Mouse (Mus musculus) kidney, postnatal 10 days (tissue): ENCODE results near the gene Tnfrsf9.
A peak's percentile ranks its signal among the peaks of the same experiment; 100 is the strongest.

Experiments
- DNase-seq: peaks from one replicate; pipeline ENCODE4 v3.0.0; 2021; ENCODE audit warnings: mixed read lengths

Gene Tnfrsf9

DNA sequence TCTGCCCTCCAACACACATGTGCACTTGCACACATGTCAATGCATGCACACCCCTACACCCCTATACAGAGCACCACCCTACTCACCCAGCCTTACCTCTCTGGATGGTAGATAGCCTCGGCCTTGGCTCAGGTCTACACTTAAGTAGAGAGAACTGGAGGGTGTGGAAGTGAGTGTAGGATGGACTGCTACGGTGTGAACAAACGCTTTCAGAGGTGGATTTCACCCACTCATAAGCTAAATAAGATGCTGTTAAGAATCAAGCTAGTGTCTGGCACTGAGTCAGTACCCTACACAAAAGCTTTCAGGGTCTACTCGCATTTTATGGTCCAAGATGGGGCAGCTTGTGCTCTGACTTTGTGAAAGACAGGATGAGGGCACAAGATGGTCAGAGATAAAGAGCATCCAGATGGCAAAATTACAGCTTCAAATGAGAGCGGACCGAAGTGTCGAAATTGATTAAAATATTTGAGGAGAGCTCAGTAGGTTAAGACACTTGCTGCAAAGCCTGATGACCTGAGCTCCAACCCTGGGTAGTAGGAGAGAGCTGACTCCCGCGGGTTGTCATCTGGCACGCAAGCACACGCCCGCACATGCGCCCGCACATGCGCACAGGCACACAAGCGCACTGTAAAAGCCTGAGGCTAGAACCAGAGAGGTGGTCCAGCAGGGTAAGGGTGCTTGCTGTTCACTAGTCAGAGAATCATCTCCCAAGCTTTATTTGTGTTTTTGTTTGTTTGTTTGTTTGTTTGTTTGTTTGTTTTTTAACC is 23.1 kb downstream of the Tnfrsf9 start:
- peak; percentile 43 for DNase-seq

DNA sequence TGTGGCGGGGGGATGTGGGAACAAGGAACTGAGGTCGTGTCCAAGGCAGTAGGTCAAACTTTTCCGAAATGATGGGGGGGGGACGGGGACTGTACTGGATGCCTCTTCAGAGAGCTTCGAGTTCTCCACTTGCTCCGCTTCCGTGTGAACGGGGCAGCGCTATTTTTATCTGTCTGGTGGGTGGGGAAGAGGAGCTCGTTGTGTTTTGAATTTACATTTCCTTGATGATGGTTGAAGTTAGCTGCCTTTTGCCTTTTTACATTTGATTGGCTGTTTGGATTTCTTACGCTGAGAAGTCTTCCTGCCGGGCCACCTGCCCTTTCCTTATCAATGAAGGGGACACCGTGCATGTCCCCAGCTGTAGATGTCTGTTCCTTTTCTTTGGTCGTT is 23.7 kb downstream of the Tnfrsf9 start:
- no peak for DNase-seq

DNA sequence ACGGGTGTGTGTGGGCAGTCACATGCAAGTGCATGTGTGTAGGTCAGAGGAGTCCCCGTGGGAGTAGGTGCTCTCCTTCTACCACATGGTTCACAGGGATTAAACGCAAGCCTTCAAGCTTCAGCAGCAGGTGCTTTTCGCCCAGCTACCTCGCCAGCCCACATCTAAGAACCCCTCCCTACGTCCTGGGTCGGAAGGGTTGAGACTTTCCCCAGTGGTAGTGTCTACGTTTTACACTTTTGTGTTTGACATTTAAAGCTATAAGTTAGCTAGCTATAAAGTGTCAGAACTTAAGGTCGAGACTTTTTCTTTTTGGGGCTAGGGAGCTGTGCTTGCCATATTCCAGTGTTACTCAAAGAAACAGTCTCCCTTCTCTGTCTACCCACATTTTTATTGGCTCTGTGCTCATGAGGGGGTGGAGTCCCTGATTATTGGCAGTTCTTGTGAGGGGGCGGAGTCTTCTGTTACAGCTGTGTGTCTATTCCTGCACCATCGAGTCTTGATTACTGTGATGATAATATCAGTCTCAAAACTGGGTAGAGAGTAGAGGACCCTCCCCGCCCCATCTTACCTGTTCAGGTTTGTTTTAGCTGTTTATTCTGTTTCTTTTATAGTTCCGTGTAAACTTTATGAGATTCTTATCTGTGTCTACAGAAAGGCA is 25.8 kb downstream of the Tnfrsf9 start:
- no peak for DNase-seq

- no peak for DNase-seq
These were observed 30.3 kb downstream of the Tnfrsf9 start for GRCm38 (mm10) chr4:150944707-150945106.

GRCm38 (mm10) chr4:150950972-150951371 is 36.6 kb downstream of the Tnfrsf9 start:
- DNase-seq = no peak

GRCm38 (mm10) chr4:150956369-150957105 is 42.2 kb downstream of the Tnfrsf9 start:
- peak; percentile 20 for DNase-seq

- DNase-seq = no peak
These were observed 42.7 kb downstream of the Tnfrsf9 start for GRCm38 (mm10) chr4:150957106-150957458.

DNA sequence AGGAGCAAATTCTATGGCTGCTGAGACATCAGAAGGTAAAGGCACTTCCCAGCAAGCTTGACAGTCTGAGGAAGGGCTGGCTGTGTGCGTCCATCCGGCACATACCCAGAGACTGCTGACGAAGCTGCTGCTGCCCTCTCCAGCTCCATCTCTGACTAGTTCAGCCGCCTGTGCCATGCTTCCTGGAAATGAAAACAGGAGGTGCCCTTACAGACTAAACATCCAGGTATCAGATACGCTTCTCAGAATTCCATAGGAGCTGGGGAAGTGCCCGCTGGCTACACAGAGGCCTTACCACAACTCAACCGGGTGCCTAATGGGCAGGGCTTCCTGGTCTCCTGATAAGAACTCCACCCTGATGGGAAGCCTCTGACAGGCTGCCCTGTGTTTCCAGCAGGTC is 44.2 kb downstream of the Tnfrsf9 start:
- DNase-seq = peak; percentile 41

GRCm38 (mm10) chr4:150962231-150962630 is 47.9 kb downstream of the Tnfrsf9 start:
- peak; percentile 38 for DNase-seq

DNA sequence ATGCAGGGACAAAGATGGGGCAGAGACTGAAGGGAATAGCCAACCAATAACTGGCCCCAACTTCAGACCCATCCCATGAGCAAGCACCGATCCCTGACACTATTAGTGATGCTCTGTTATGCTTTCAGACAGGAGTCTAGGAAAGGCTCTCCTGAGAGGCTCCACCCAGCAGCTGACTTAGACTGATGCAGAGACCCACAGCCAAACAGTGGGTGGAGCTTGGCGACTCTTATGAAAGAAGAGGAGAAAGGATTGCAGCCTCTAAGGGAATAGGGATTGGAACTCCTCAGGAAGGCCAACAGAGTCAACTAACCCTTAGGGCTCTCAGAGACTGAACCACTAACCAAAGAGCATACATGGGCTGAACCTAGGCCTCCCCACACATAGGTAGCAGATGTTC is 49.3 kb downstream of the Tnfrsf9 start:
- DNase-seq = peak; percentile 10

DNA sequence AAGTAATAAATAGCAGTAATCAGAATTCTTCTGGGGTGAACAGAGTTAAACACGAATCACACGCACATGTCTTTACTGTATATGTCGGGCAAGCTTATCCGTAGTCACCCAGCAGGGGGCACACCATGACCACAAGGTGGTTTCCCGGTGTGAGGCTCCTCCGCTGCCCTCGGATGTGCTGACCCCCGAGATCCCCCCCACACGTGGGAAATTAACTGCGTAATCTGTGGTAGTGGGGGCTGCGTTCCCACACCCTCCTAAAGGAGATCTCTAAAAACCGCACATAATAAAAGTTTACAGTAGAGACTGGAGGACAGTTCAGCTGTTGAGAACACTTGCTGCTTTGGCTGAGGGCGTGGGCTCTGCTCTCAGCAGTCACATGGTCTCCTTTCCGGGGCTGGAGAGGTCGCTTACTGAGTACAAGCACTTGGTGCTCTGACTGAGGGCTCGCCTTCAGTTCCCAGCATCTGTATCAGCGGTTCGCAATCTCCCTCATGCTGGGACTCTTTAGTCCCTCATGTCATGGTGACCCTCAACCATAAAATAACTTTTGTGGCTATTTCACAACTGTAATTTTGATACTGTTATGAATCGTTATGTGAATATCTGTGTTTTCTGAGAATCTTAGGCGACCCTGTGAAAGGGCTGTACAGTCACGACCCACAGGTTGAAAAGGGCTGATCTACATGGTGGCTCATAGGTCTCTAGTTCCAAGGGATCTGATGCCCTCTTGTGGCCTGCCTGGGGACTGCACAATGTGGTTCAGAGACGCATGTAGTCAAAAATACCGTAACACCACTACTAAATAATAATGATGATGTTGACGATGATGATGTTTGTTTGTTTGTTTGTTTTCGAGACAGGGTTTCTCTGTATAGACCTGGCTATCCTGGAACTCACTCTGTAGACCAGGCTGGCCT is 50.5 kb downstream of the Tnfrsf9 start:
- DNase-seq = peak; percentile 94

DNA sequence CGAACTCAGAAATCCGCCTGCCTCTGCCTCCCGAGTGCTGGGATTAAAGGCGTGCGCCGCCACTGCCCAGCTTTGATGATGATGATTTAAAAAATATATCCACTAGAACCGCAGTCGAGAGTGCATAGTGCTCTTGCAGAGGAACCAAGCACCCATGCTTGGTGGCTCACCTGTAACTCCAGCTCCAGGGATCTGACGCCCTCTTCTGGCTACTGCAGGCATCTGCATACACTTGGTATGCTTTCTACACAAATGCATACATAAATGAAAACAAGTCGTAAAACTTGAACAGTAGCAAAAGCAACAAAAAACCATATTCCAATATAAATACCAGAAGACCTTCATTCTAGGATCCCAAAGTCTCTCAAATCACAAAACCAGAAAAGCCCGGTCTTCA is 51.2 kb downstream of the Tnfrsf9 start:
- no peak for DNase-seq

GRCm38 (mm10) chr4:150966556-150966955 is 52.2 kb downstream of the Tnfrsf9 start:
- peak; percentile 80 for DNase-seq

GRCm38 (mm10) chr4:150968956-150969355 is 54.6 kb downstream of the Tnfrsf9 start:
- DNase-seq = no peak

GRCm38 (mm10) chr4:150973264-150973663 is 58.9 kb downstream of the Tnfrsf9 start:
- no peak for DNase-seq

DNA sequence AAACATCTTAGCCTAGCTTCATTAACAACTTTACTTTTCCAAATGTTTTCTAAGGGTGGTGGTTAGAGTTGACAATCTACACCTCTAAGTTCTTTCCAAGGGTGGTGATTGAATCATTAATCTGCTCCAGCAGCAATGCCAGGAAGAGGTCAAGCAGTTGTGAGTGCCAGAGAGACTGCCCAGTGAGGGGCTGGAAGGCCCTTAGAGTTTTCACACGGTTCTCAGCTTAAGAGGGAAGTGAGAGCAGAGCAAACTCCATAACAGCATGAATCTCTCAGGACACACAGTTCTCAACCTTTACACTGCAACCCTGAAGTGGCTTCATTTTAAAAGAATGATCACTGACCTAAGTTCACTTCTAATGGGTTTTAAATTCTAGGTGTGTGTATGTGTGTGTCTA is 60.8 kb downstream of the Tnfrsf9 start:
- DNase-seq = no peak

DNA sequence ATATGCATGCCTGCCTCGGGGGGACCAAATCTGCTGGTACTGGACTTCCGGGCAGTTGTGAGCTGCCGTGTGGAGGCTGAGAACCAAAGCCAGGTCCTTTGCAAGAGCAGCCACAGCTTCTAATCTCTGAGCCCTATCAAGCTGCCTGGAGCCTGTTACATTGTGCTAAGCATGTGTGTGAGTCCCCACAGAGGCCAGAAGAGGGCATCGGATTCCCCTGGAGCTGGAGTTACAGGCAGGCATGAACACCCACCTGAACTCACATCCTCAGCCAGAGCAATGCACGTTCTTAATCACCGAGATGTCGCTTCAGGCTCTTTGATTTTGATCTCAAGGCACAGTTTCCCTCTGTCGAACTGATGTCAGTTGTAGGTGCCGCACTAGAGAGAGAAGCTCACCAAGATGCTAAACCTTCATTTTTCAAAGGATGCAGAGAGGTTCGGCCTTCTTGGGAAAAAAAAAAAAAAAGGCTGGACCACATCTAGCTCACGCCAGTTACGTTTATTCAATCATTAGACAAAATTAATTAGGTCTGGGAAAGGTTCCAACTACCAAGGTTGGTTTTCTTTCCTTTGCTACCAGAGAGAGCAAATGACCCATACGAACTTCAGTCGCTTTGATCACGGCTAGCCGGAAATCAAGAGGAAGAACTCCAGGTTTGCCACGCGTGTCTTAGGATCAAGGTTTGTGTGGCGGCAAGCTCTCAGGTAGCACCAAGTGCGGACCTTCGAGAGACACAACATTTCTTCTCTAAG is 64.0 kb downstream of the Tnfrsf9 start:
- no peak for DNase-seq

- DNase-seq = no peak
These were observed 65.1 kb downstream of the Tnfrsf9 start for GRCm38 (mm10) chr4:150979455-150979854.

- DNase-seq = no peak
These were observed 65.8 kb downstream of the Tnfrsf9 start for GRCm38 (mm10) chr4:150980153-150980552.

- DNase-seq = peak; percentile 57
These were observed 75.8 kb downstream of the Tnfrsf9 start for GRCm38 (mm10) chr4:150990148-150990547.
